ENCODE assay signal across 8 mouse cellular contexts in genomic region chr5:121376972-121377371, GRCm38 (mm10). TPM values are rescaled to one million over a fixed set of nuclear protein-coding genes. Genes with fewer than 3 reads are reported as not detected.
DNase-seq lines count a peak whose midpoint lies in the region; TF ChIP-seq lines count a peak whose summit lies in the region.
"Not testable (repeated sequence)": the region's sequence is repeated elsewhere in the genome, so short reads cannot be mapped to it uniquely, and the experiment has no call there.

No protein-coding gene starts in this region.

- not testable (repeated sequence) for H3K4me3 ChIP-seq in lung, adult 2 months (replicated peaks; ENCODE audit: extremely low read depth, low read depth, low read length)

- intact Hi-C loops in gastrocnemius, postnatal 14 days (cut with DNase I; ENCODE audit: low total_unique reads): not testable (repeated sequence)

- 75% methylated on average over 5 of the region's 5 CpGs for WGBS in lung, adult 2 months

- not testable (repeated sequence) for TF ChIP-seq POLR2A in lung, adult 2 months (IDR thresholded peaks at IDR 0.05; ENCODE audit: borderline replicate concordance, extremely low read depth, low read depth, low read length)

- peak; percentile 8; the same call in 1 of the 2 replicates for TF ChIP-seq CTCF in lung, adult 2 months (IDR thresholded peaks at IDR 0.05; ENCODE audit: insufficient read depth, low read length)

- not testable (repeated sequence) for H3K4me1 ChIP-seq in lung, adult 2 months (ENCODE audit: control insufficient read depth, insufficient read depth, low read length)

- DNase-seq in CD4-positive helper T cell, adult 2 months (ENCODE audit: low read depth, low spot score): peak; percentile 74
- peak; percentile 51 for DNase-seq in T-cell, adult 2 months (ENCODE audit: low spot score)
- DNase-seq in cerebellum, postnatal 36 days: peak; percentile 42 to 46
- DNase-seq in gastrocnemius, postnatal 14 days: peak; percentile 43
- DNase-seq in kidney, postnatal 10 days: peak; percentile 68
- DNase-seq in lung, adult 2 months: not testable (repeated sequence)
- peak; percentile 84 for DNase-seq in naive thymus-derived CD4-positive, alpha-beta T cell, adult 2 months (ENCODE audit: low read depth)
- DNase-seq in thymus, postnatal 0 days (ENCODE audit: low spot score): peak; percentile 49

RNA-seq across cellular contexts. Expression of gene Trafd1, which starts 8.5 kb away (rescaled TPM):
- 10 to 100 TPM; 34.9 to 35.5 TPM for total RNA-seq in gastrocnemius, postnatal 14 days (2021)
- 83.8 and 108 TPM in 2 replicates for polyA plus RNA-seq in lung, adult 2 months (2012; rRNA removed)
- polyA plus RNA-seq in thymus, postnatal 0 days (2015; fragmentation: Nextera tagmentation; extraction: Ambion mirVana): 87.5 and 90.5 TPM in 2 replicates

RNA-seq across cellular contexts. Expression of gene Naa25, which starts 20.8 kb away (rescaled TPM):
- 10 to 100 TPM; 19.9 to 20.5 TPM for total RNA-seq in gastrocnemius, postnatal 14 days (2021)
- polyA plus RNA-seq in lung, adult 2 months (2012; rRNA removed): 6.2 and 10.0 TPM in 2 replicates
- polyA plus RNA-seq in thymus, postnatal 0 days (2015; fragmentation: Nextera tagmentation; extraction: Ambion mirVana): 33.6 and 36.8 TPM in 2 replicates
